Mouse (Mus musculus) stomach, postnatal 0 days (tissue): ENCODE measurements around the gene Ak8. TPM values are rescaled to one million over a fixed set of nuclear protein-coding genes. Genes with fewer than 3 reads are reported as not detected.
A peak's percentile ranks its signal among the peaks of the same experiment; 100 is the strongest.

Experiments
- ATAC-seq: fragments of 200-750 bp; cut with Nextera tagmentation; 2 replicates; pipeline ENCODE4 v1.8.0; 2017; ENCODE audit not compliant: low FRiP score, low TSS enrichment
- DNase-seq: peaks from one replicate; pipeline ENCODE4 v3.0.0-alpha.2; 2016; ENCODE audit warnings: low spot score
- H3K27ac ChIP-seq: fragments of 300-500 bp; sonication (generic); replicated peaks from 2 replicates; pipeline ENCODE4 v1.5.1; 2014; ENCODE audit warnings: mild to moderate bottlenecking, control low read depth
- H3K27me3 ChIP-seq: fragments of 300-500 bp; sonication (generic); 2 replicates; pipeline ENCODE4 v1.6.1; 2014; ENCODE audit warnings: low read length; ENCODE audit not compliant: control insufficient read depth, insufficient read depth
- H3K36me3 ChIP-seq: fragments of 300-500 bp; sonication (generic); 2 replicates; pipeline ENCODE4 v1.6.1; 2014; ENCODE audit warnings: low read length, mixed read lengths; ENCODE audit not compliant: control insufficient read depth, insufficient read depth
- H3K4me1 ChIP-seq: fragments of 300-500 bp; sonication (generic); replicated peaks from 2 replicates; pipeline ENCODE4 v1.6.1; 2014; ENCODE audit warnings: antibody characterized with exemption; ENCODE audit not compliant: control insufficient read depth, insufficient read depth
- H3K4me2 ChIP-seq: fragments of 300-500 bp; sonication (generic); replicated peaks from 2 replicates; pipeline ENCODE4 v1.6.1; 2014; ENCODE audit warnings: low read depth, mild to moderate bottlenecking, control low read depth, moderate library complexity
- H3K4me3 ChIP-seq: fragments of 300-500 bp; sonication (generic); 2 replicates; pipeline ENCODE4 v1.5.1; 2014; ENCODE audit warnings: low read depth, low read length, control low read depth
- H3K9ac ChIP-seq: fragments of 300-500 bp; sonication (generic); 2 replicates; pipeline ENCODE4 v1.6.1; 2014; ENCODE audit warnings: mild to moderate bottlenecking, low read length, control low read depth, mixed read lengths
- H3K9me3 ChIP-seq: fragments of 300-500 bp; sonication (generic); 2 replicates; pipeline ENCODE4 v1.6.1; 2016; ENCODE audit warnings: low read length; ENCODE audit not compliant: control insufficient read depth
- CTCF ChIP-seq: IDR thresholded peaks from 2 replicates; pipeline ENCODE4 v1.5.1; 2016; ENCODE audit warnings: antibody characterized with exemption, low read depth, mild to moderate bottlenecking, moderate library complexity
- EP300 ChIP-seq: optimal IDR thresholded peaks from 2 replicates; pipeline ENCODE3; 2016; ENCODE audit warnings: antibody characterized with exemption
- WGBS: fragments of 180-500 bp; shearing (Covaris S2); extraction: QIAGEN DNeasy Blood & Tissue Kit; methylation state at CpG from one replicate; pipeline ENCODE4 v1.1.7; 2014; 5-methylcytosine and 5-hydroxymethylcytosine counted together
- polyA plus RNA-seq: library from polyadenylated mRNA; unstranded; fragments of >200 nt; fragmentation: Nextera tagmentation; extraction: Ambion mirVana; gene quantifications from 2 replicates; pipeline ENCODE4 v1.2.1, GENCODE M21; 2015

The Ak8 gene
- polyA plus RNA-seq, 1 experiment from 2014 or later = 0.29 TPM

- 44% methylated on average over 3 of the region's 3 CpGs for WGBS
- Histone ChIP-seq H3K36me3 (peaks cover 11% of the 10 kb centered on the region; the same call in 1 of the 2 replicates), H3K4me1 (no peaks in the 10 kb centered on the region), H3K9ac (no peak overlapping the region), H3K4me3 (no peak overlapping the region), H3K27ac (no peak overlapping the region), H3K9me3 (no peaks in the 10 kb centered on the region), H3K4me2 (no peak overlapping the region), H3K27me3 (no peaks in the 10 kb centered on the region)
- TF ChIP-seq CTCF (peak; percentile 80), EP300 (no peak)
- ATAC-seq (no peak), DNase-seq (peak; percentile 44)
Observed at GRCm38 (mm10) chr2:28688431-28688830, 11.5 kb upstream of the Ak8 start.

GRCm38 (mm10) chr2:28692692-28693091 lies 7.3 kb upstream of the Ak8 start:
- Histone ChIP-seq H3K4me2 (no peak overlapping the region), H3K27me3 (no peaks in the 10 kb centered on the region), H3K27ac (no peak overlapping the region), H3K9ac (no peak overlapping the region), H3K36me3 (no peaks in the 10 kb centered on the region), H3K4me3 (no peak overlapping the region), H3K9me3 (no peaks in the 10 kb centered on the region), H3K4me1 (no peaks in the 10 kb centered on the region)
- ATAC-seq = no peak
- TF ChIP-seq CTCF = no peak
- TF ChIP-seq EP300 = no peak
- DNase-seq = no peak
- 72% methylated on average over 9 of the region's 9 CpGs for WGBS

DNA sequence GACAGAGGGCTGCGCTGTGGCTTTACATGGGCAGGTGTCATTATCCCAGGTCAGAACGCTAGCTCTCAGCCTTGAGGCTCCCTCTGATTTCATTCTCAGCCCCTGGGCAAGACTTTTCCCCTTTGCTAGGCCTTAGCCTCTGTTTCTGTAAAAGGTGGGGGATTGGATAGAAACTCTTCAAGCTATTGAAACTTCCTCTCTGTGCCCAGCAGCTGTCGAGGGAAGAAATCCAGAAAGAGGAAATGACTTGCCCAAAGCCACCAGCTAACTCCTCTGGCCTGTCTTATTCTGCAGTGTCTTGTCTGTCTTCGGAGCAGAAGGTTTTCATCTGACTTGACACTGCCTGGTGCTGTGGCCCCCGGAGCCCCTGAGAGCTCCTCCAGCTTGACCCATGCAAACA lies 1.4 kb upstream of the Ak8 start:
- 73% methylated on average over 5 of the region's 5 CpGs for WGBS
- no peak for ATAC-seq

DNA sequence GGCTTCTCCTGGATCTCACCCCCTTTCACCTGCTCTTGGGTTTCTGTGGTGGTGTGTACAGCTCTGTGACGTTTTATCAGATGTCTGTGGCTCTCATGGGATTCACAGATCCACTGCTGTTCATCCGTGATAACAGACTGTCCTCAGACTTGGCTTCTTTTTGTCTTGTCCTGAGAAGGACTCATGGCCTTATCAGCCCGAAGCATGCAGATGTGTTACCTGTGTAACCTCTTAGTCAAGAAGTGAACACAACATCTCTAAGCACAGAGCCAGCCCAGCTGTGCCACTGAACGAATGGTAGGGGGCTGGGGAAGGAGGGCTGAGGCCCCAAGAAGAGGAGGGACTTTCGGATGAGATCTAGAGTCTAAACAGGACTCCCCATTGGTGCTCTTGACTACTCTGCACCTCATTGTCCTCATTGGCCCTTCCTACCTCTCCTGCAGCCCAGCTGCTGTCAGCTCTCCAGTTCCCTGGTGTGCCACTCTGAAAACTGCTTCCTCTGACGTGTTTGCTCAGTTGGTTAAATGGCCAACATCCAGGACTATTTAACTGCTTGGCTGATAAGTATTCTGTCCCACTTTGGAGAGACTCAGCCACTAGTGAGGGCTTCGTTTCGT lies 1.8 kb downstream of the Ak8 start:
- Histone ChIP-seq H3K36me3 (no peaks in the 10 kb centered on the region), H3K27ac (no peak overlapping the region), H3K4me3 (no peak overlapping the region), H3K27me3 (no peaks in the 10 kb centered on the region), H3K4me1 (0 out of 2 replicates have a peak, but pooled peaks cover 5% of the 10 kb centered on the region), H3K9me3 (no peaks in the 10 kb centered on the region), H3K9ac (no peak overlapping the region), H3K4me2 (no peak overlapping the region)
- DNase-seq = no peak
- no peak for ATAC-seq
- 57% methylated on average over 8 of the region's 8 CpGs for WGBS
- TF ChIP-seq EP300 (no peak), CTCF (no peak)

More for the DNA sequence above, 1.4 kb upstream of the Ak8 start:
- no peaks in the 10 kb centered on the region for H3K36me3 ChIP-seq
- no peak overlapping the region for H3K4me2 ChIP-seq
- no peak overlapping the region for H3K27ac ChIP-seq
- H3K9me3 ChIP-seq = no peaks in the 10 kb centered on the region
- DNase-seq = no peak
- no peak overlapping the region for H3K9ac ChIP-seq
- no peak overlapping the region for H3K4me3 ChIP-seq
- H3K27me3 ChIP-seq = no peaks in the 10 kb centered on the region
- 0 out of 2 replicates have a peak, but pooled peaks cover 5% of the 10 kb centered on the region for H3K4me1 ChIP-seq
- no peak for TF ChIP-seq EP300
- TF ChIP-seq CTCF = no peak

DNA sequence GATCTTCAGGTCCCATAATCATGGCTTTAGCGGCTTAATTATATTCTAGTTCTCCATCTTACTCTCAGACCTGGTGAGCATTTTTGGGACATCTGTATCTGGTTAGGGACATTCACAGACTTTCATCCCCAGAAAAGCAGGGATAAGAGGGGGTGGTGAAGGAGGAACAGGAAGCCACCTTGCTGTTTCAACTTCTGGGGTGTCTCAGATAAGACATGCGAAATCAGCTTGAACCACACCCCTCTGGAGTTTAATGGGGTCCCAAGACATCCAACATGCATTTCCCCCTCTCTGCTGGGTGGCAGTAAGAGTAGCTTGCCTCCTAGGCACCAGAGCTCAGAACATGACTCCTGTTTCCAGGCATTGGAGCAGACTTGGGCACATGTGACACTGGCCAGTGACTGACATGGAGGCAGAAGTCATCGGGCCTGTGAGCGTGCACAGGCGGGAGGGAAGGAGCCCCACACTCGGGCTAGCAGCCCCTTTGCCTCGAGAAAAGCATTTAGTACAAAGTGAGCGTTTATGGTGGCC lies 6.2 kb downstream of the Ak8 start:
- H3K27me3 ChIP-seq = no peaks in the 10 kb centered on the region
- ATAC-seq = no peak
- H3K9me3 ChIP-seq = no peaks in the 10 kb centered on the region
- 64% methylated on average over 8 of the region's 8 CpGs for WGBS
- H3K4me1 ChIP-seq = no peaks in the 10 kb centered on the region
- no peak for DNase-seq
- no peak overlapping the region for H3K27ac ChIP-seq
- no peak overlapping the region for H3K4me2 ChIP-seq
- no peak overlapping the region for H3K9ac ChIP-seq
- no peak overlapping the region for H3K4me3 ChIP-seq
- no peak for TF ChIP-seq CTCF
- no peak for TF ChIP-seq EP300
- H3K36me3 ChIP-seq = no peaks in the 10 kb centered on the region

GRCm38 (mm10) chr2:28706787-28707186 lies 6.8 kb downstream of the Ak8 start:
- Histone ChIP-seq H3K27ac (no peak overlapping the region), H3K9ac (no peak overlapping the region), H3K4me3 (no peak overlapping the region), H3K4me1 (no peaks in the 10 kb centered on the region), H3K36me3 (no peaks in the 10 kb centered on the region), H3K9me3 (no peaks in the 10 kb centered on the region), H3K4me2 (no peak overlapping the region), H3K27me3 (no peaks in the 10 kb centered on the region)
- 27% methylated on average over 6 of the region's 6 CpGs for WGBS
- no peak for DNase-seq
- ATAC-seq = no peak
- TF ChIP-seq EP300 = no peak
- TF ChIP-seq CTCF = no peak
